Mouse (Mus musculus) spleen, postnatal 14 days (tissue): ENCODE data around the gene Apon.
"Not testable (repeated sequence)": the region's sequence is repeated elsewhere in the genome, so short reads cannot be mapped to it uniquely, and the experiment has no call there.

ENCODE experiments used
- DNase-seq, 2 experiments: peaks; one replicate each; pipeline ENCODE4 v3.0.0; 2021 to 2022; ENCODE audit warnings: low spot score in 2 of 2

The Apon gene

GRCm38 (mm10) chr10:128253677-128254255 lies at the start of gene Apon:
Gene Apon, plus strand, starts transcription at chr10:128254096.
- DNase-seq: no peak

- no peak for DNase-seq
These were observed 49.0 kb upstream of the Apon start for GRCm38 (mm10) chr10:128204941-128205340.

GRCm38 (mm10) chr10:128208326-128208725 lies 45.6 kb upstream of the Apon start:
- DNase-seq: no peak

GRCm38 (mm10) chr10:128209311-128210009 lies 44.4 kb upstream of the Apon start:
- no peak for DNase-seq

GRCm38 (mm10) chr10:128210131-128210530 lies 43.8 kb upstream of the Apon start:
- no peak for DNase-seq

GRCm38 (mm10) chr10:128210954-128211353 lies 42.9 kb upstream of the Apon start:
- DNase-seq: no peak

GRCm38 (mm10) chr10:128211390-128212108 lies 42.3 kb upstream of the Apon start, which contains the start of gene Spryd4:
Gene Spryd4, minus strand, starts transcription at chr10:128211807.
- DNase-seq: peak; percentile 77 to 88

- DNase-seq: no peak
These were observed 41.7 kb upstream of the Apon start for GRCm38 (mm10) chr10:128212148-128212547.

GRCm38 (mm10) chr10:128212871-128213323 lies 41.0 kb upstream of the Apon start:
- peak; percentile 42 to 69 for DNase-seq

- DNase-seq: not testable (repeated sequence)
These were observed 39.8 kb upstream of the Apon start for GRCm38 (mm10) chr10:128214112-128214511.

GRCm38 (mm10) chr10:128214981-128215380 lies 38.9 kb upstream of the Apon start:
- no peak for DNase-seq

- DNase-seq: no peak
These were observed 35.3 kb upstream of the Apon start for GRCm38 (mm10) chr10:128218387-128219117.

GRCm38 (mm10) chr10:128221533-128222286 lies 32.2 kb upstream of the Apon start:
- DNase-seq: no peak

- no peak for DNase-seq
These were observed 28.8 kb upstream of the Apon start for GRCm38 (mm10) chr10:128225064-128225463.

GRCm38 (mm10) chr10:128225538-128225937 lies 28.4 kb upstream of the Apon start, which contains the start of gene Mip:
Gene Mip, plus strand, starts transcription at chr10:128225838.
- DNase-seq: no peak

GRCm38 (mm10) chr10:128227592-128227991 lies 26.3 kb upstream of the Apon start:
- DNase-seq: no peak

GRCm38 (mm10) chr10:128228009-128228408 lies 25.9 kb upstream of the Apon start:
- DNase-seq: no peak

- no peak for DNase-seq
These were observed 23.3 kb upstream of the Apon start for GRCm38 (mm10) chr10:128230582-128230981.

GRCm38 (mm10) chr10:128231146-128231545 lies 22.8 kb upstream of the Apon start:
- DNase-seq: no peak

- DNase-seq: peak; percentile 82 to 86
These were observed 22.0 kb upstream of the Apon start, which contains the start of gene Timeless for GRCm38 (mm10) chr10:128231697-128232419. Gene Timeless, plus strand, starts transcription at chr10:128232065.
